Mouse (Mus musculus): Measurements from ENCODE around the gene Traf2. TPM values are rescaled to one million over a fixed set of nuclear protein-coding genes. Genes with fewer than 3 reads are reported as not detected.

Gene Traf2
- polyA plus RNA-seq, 1 experiment = 15.3 TPM

- 15% methylated on average over 5 of the region's 5 CpGs for WGBS
- Histone ChIP-seq H3K27me3 (replicated peaks; ENCODE audit: control insufficient read depth, insufficient read depth, low read length) (no peaks in the 10 kb centered on the region), H3K4me3 (ENCODE audit: insufficient read depth, low read depth, low read length) (no peak overlapping the region), H3K4me1 (ENCODE audit: control insufficient read depth, insufficient read depth, low read length) (no peaks in the 10 kb centered on the region), H3K36me3 (ENCODE audit: control insufficient read depth, insufficient read depth, low read length) (no peaks in the 10 kb centered on the region), H3K27ac (ENCODE audit: insufficient read depth, low read depth, low read length) (no peak overlapping the region)
- TF ChIP-seq POLR2A (IDR thresholded peaks at IDR 0.05; ENCODE audit: low read depth, low read length) = no peak
- peak; percentile 88 for TF ChIP-seq CTCF (conservative IDR thresholded peaks at IDR 0.05; ENCODE audit: insufficient read depth, insufficient read length, low read depth, low read length)
- peak; percentile 83 for DNase-seq
Measured at GRCm38 (mm10) chr2:25551186-25551585, 4.4 kb upstream of the Traf2 start.

GRCm38 (mm10) chr2:25549021-25549991 is 2.6 kb upstream of the Traf2 start:
- Histone ChIP-seq H3K27ac (ENCODE audit: insufficient read depth, low read depth, low read length) (no peak overlapping the region), H3K27me3 (replicated peaks; ENCODE audit: control insufficient read depth, insufficient read depth, low read length) (no peaks in the 10 kb centered on the region), H3K4me1 (ENCODE audit: control insufficient read depth, insufficient read depth, low read length) (no peaks in the 10 kb centered on the region; the same call in 1 of the 2 replicates), H3K36me3 (ENCODE audit: control insufficient read depth, insufficient read depth, low read length) (no peaks in the 10 kb centered on the region), H3K4me3 (ENCODE audit: insufficient read depth, low read depth, low read length) (no peak overlapping the region)
- WGBS = 62% methylated on average over 9 of the region's 9 CpGs
- DNase-seq = peak; percentile 17
- TF ChIP-seq CTCF (conservative IDR thresholded peaks at IDR 0.05; ENCODE audit: insufficient read depth, insufficient read length, low read depth, low read length) (no peak), POLR2A (IDR thresholded peaks at IDR 0.05; ENCODE audit: low read depth, low read length) (no peak)

- 5% methylated on average over 43 of the region's 43 CpGs for WGBS
- Histone ChIP-seq H3K27me3 (replicated peaks; ENCODE audit: control insufficient read depth, insufficient read depth, low read length) (no peaks in the 10 kb centered on the region), H3K4me1 (ENCODE audit: control insufficient read depth, insufficient read depth, low read length) (peaks cover 13% of the 10 kb centered on the region), H3K4me3 (ENCODE audit: insufficient read depth, low read depth, low read length) (peak overlapping the region; percentile 85), H3K27ac (ENCODE audit: insufficient read depth, low read depth, low read length) (peak overlapping the region; percentile 73), H3K36me3 (ENCODE audit: control insufficient read depth, insufficient read depth, low read length) (no peaks in the 10 kb centered on the region)
- TF ChIP-seq CTCF (conservative IDR thresholded peaks at IDR 0.05; ENCODE audit: insufficient read depth, insufficient read length, low read depth, low read length) = no peak
- peak; percentile 3 for TF ChIP-seq POLR2A (IDR thresholded peaks at IDR 0.05; ENCODE audit: low read depth, low read length)
- DNase-seq = no peak
Measured at GRCm38 (mm10) chr2:25545996-25546810, 537 bp downstream of the Traf2 start.

- peak; percentile 24 for DNase-seq
- TF ChIP-seq CTCF (conservative IDR thresholded peaks at IDR 0.05; ENCODE audit: insufficient read depth, insufficient read length, low read depth, low read length) = no peak
- no peak for TF ChIP-seq POLR2A (IDR thresholded peaks at IDR 0.05; ENCODE audit: low read depth, low read length)
- Histone ChIP-seq H3K4me1 (ENCODE audit: control insufficient read depth, insufficient read depth, low read length) (peaks cover 22% of the 10 kb centered on the region), H3K27me3 (replicated peaks; ENCODE audit: control insufficient read depth, insufficient read depth, low read length) (no peaks in the 10 kb centered on the region), H3K27ac (ENCODE audit: insufficient read depth, low read depth, low read length) (peak overlapping the region; percentile 58), H3K4me3 (ENCODE audit: insufficient read depth, low read depth, low read length) (no peak overlapping the region), H3K36me3 (ENCODE audit: control insufficient read depth, insufficient read depth, low read length) (no peaks in the 10 kb centered on the region)
- WGBS = 48% methylated on average over 10 of the region's 10 CpGs
Measured at GRCm38 (mm10) chr2:25541644-25542367, 4.9 kb downstream of the Traf2 start.

GRCm38 (mm10) chr2:25540541-25540948 is 6.2 kb downstream of the Traf2 start:
- no peak overlapping the region for H3K4me3 ChIP-seq (ENCODE audit: insufficient read depth, low read depth, low read length)
- H3K36me3 ChIP-seq (ENCODE audit: control insufficient read depth, insufficient read depth, low read length) = no peaks in the 10 kb centered on the region; the same call in 1 of the 2 replicates
- peak overlapping the region; percentile 54 for H3K27ac ChIP-seq (ENCODE audit: insufficient read depth, low read depth, low read length)
- peaks cover 22% of the 10 kb centered on the region for H3K4me1 ChIP-seq (ENCODE audit: control insufficient read depth, insufficient read depth, low read length)
- TF ChIP-seq CTCF (conservative IDR thresholded peaks at IDR 0.05; ENCODE audit: insufficient read depth, insufficient read length, low read depth, low read length) (no peak), POLR2A (IDR thresholded peaks at IDR 0.05; ENCODE audit: low read depth, low read length) (no peak)
- DNase-seq = peak; percentile 71
- H3K27me3 ChIP-seq (replicated peaks; ENCODE audit: control insufficient read depth, insufficient read depth, low read length) = no peaks in the 10 kb centered on the region
- 40% methylated on average over 4 of the region's 4 CpGs for WGBS

GRCm38 (mm10) chr2:25536531-25536930 is 10.2 kb downstream of the Traf2 start:
- TF ChIP-seq POLR2A (IDR thresholded peaks at IDR 0.05; ENCODE audit: low read depth, low read length) (no peak), CTCF (conservative IDR thresholded peaks at IDR 0.05; ENCODE audit: insufficient read depth, insufficient read length, low read depth, low read length) (no peak)
- Histone ChIP-seq H3K27ac (ENCODE audit: insufficient read depth, low read depth, low read length) (no peak overlapping the region), H3K36me3 (ENCODE audit: control insufficient read depth, insufficient read depth, low read length) (no peaks in the 10 kb centered on the region; the same call in 1 of the 2 replicates), H3K4me1 (ENCODE audit: control insufficient read depth, insufficient read depth, low read length) (peaks cover 20% of the 10 kb centered on the region), H3K27me3 (replicated peaks; ENCODE audit: control insufficient read depth, insufficient read depth, low read length) (no peaks in the 10 kb centered on the region), H3K4me3 (ENCODE audit: insufficient read depth, low read depth, low read length) (no peak overlapping the region)
- no peak for DNase-seq
- 83% methylated on average over 8 of the region's 8 CpGs for WGBS

All from kidney, adult 2 months (tissue).